Mouse (Mus musculus) stomach, embryonic 15.5 days (tissue): Measurements from ENCODE around the gene Rtn1. TPM values are rescaled to one million over a fixed set of nuclear protein-coding genes. Genes with fewer than 3 reads are reported as not detected.

Source experiments
- ATAC-seq: fragments of 200-750 bp; cut with Nextera tagmentation; 2 replicates; pipeline ENCODE4 v1.8.0; 2017; ENCODE audit warnings: low read depth, moderate number of reproducible peaks, moderate TSS enrichment; ENCODE audit not compliant: insufficient read depth, low FRiP score
- H3K27ac ChIP-seq: fragments of 300-500 bp; sonication (generic); 2 replicates; pipeline ENCODE4 v1.5.1; 2015; ENCODE audit warnings: mild to moderate bottlenecking, inconsistent platforms
- H3K27me3 ChIP-seq: fragments of 300-500 bp; sonication (generic); replicated peaks from 2 replicates; pipeline ENCODE4 v1.6.1; 2015; ENCODE audit warnings: inconsistent platforms
- H3K36me3 ChIP-seq: fragments of 300-500 bp; sonication (generic); 2 replicates; pipeline ENCODE4 v1.6.1; 2015; ENCODE audit warnings: inconsistent platforms
- H3K4me1 ChIP-seq: fragments of 300-500 bp; sonication (generic); 2 replicates; pipeline ENCODE4 v1.6.1; 2015; ENCODE audit warnings: inconsistent platforms
- H3K4me2 ChIP-seq: fragments of 300-500 bp; sonication (generic); 2 replicates; pipeline ENCODE4 v1.6.1; 2015; ENCODE audit warnings: mild to moderate bottlenecking, inconsistent platforms
- H3K4me3 ChIP-seq: fragments of 300-500 bp; sonication (generic); replicated peaks from 2 replicates; pipeline ENCODE4 v1.5.1; 2015; ENCODE audit warnings: inconsistent platforms
- H3K9ac ChIP-seq: fragments of 300-500 bp; sonication (generic); 2 replicates; pipeline ENCODE4 v1.6.1; 2015; ENCODE audit warnings: inconsistent platforms
- H3K9me3 ChIP-seq: fragments of 300-500 bp; sonication (generic); 2 replicates; pipeline ENCODE4 v1.6.1; 2016; ENCODE audit warnings: inconsistent platforms
- WGBS: fragments of 180-500 bp; shearing (Covaris S2); methylation state at CpG from one replicate; pipeline ENCODE4 v1.1.7; 2015; 5-methylcytosine and 5-hydroxymethylcytosine counted together
- polyA plus RNA-seq: library from polyadenylated mRNA; unstranded; fragments of >200 nt; fragmentation: Nextera tagmentation; extraction: Ambion mirVana; gene quantifications from 2 replicates; pipeline ENCODE4 v1.2.1, GENCODE M21; 2015

Gene Rtn1
- polyA plus RNA-seq, 1 experiment from 2014 or later = 69.8 TPM

DNA sequence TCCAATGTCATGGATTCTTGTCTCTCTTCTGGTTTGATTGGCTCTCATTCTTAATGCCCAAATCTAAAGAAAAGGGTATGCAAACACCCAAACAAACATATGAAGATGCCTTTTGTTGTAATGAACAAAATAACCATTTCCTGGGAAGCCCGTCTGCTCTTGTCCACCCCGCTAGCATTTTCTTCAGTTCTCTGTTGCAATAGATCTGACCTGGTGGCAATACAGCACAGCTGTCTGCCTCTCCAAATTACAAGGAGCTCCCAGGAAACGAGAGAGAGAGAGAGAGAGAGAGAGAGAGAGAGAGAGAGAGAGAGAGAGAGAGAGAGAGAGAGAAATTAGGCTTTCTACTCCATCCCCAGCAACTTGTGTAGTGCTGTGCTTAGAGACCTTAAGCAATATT, 42.1 kb downstream of the Rtn1 start:
- 48% methylated on average over 3 of the region's 3 CpGs for WGBS
- H3K9ac ChIP-seq = no peak overlapping the region
- no peaks in the 10 kb centered on the region for H3K4me1 ChIP-seq
- H3K27ac ChIP-seq = no peak overlapping the region
- ATAC-seq = no peak
- no peaks in the 10 kb centered on the region for H3K9me3 ChIP-seq
- no peak overlapping the region for H3K4me3 ChIP-seq
- no peak overlapping the region for H3K4me2 ChIP-seq
- no peaks in the 10 kb centered on the region for H3K36me3 ChIP-seq
- H3K27me3 ChIP-seq = no peaks in the 10 kb centered on the region

DNA sequence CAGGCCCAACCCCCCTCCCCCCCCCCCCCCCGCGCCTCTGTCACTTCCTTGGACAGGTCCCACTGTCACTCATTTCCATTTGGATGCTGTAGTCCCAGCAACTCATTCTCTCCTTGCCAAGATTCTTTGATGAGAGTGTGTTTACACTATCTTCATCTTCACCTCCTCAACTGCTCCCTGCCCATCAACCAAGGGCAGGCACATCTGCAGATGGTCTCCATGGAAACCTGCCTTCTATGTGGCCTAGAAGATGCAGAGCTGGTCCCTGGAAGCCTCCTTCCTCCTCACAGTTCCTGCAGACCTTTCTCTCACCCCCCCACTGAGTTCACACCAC, 42.8 kb downstream of the Rtn1 start:
- Histone ChIP-seq H3K4me3 (no peak overlapping the region), H3K9me3 (no peaks in the 10 kb centered on the region), H3K27ac (no peak overlapping the region), H3K27me3 (no peaks in the 10 kb centered on the region), H3K4me1 (no peaks in the 10 kb centered on the region), H3K36me3 (no peaks in the 10 kb centered on the region), H3K9ac (no peak overlapping the region), H3K4me2 (no peak overlapping the region)
- no peak for ATAC-seq
- WGBS = no CpG with 5 or more reads among the region's 2 CpGs

DNA sequence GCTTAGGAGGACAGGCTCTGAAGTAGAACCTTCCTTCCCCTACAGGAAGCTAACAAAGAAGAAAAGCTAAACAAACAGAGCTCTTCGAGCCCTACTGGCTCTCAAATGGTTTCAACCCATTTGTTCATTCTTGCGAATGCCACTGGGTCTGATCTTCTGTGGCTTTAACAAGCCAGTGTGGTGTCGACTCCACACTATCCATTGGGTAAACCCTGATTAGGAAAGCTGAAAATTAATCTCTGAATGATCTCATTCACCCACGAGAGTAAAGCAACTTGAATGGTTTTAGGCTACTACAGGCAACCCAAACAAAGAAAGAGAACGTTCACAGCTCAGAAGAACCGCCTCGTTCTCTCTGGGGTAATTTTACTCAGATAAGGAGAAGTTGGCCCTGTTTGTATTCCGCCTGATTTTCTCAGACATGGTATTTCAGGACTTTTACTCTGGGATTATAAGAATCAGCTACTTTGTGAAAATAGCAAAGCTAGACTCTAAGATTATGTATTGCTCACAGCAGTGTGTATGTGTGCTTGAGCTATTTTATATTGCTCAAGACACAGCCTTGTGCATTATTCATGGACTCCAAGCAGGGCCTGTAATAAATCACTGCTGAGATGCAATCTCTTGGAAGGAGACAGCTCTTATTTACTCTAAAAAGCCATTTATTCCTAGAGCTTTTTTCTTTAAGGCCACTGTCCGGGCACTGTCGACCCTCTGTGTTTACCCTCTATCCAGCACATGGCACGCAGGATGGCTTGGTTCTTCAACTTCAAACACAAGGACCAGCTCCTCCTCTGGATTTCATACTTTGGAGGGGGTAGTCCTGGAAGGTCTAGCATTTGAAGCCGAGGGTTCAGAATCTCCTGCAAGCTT, 43.4 kb downstream of the Rtn1 start:
- H3K9me3 ChIP-seq = no peaks in the 10 kb centered on the region
- ATAC-seq = no peak
- no peaks in the 10 kb centered on the region for H3K36me3 ChIP-seq
- no peak overlapping the region for H3K4me2 ChIP-seq
- no peaks in the 10 kb centered on the region for H3K4me1 ChIP-seq
- WGBS = 41% methylated on average over 12 of the region's 12 CpGs
- no peak overlapping the region for H3K4me3 ChIP-seq
- H3K27me3 ChIP-seq = no peaks in the 10 kb centered on the region
- H3K9ac ChIP-seq = no peak overlapping the region
- H3K27ac ChIP-seq = no peak overlapping the region

DNA sequence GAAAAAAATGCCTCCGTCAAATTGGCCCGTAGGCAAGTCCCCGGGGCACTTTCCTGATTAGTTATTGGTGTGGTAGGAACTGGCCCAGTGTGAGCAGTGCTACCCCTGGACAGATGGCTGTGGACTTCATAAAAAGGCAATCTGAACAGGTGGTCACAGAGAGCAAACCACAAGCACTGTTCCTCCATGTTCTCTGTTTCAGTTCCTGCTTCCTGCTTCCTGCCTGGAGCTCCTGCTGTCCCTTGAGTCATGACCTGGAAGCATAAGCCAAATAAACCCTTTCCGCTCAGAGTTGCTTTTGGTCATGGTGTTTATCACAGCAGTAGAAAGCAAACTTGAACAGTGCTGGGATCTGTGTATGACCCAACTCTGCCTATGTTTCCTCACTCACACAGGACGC, 44.3 kb downstream of the Rtn1 start:
- Histone ChIP-seq H3K27ac (no peak overlapping the region), H3K27me3 (no peaks in the 10 kb centered on the region), H3K4me3 (no peak overlapping the region), H3K36me3 (no peaks in the 10 kb centered on the region), H3K4me2 (no peak overlapping the region), H3K4me1 (no peaks in the 10 kb centered on the region), H3K9me3 (no peaks in the 10 kb centered on the region), H3K9ac (no peak overlapping the region)
- no peak for ATAC-seq
- 85% methylated on average over 5 of the region's 5 CpGs for WGBS

DNA sequence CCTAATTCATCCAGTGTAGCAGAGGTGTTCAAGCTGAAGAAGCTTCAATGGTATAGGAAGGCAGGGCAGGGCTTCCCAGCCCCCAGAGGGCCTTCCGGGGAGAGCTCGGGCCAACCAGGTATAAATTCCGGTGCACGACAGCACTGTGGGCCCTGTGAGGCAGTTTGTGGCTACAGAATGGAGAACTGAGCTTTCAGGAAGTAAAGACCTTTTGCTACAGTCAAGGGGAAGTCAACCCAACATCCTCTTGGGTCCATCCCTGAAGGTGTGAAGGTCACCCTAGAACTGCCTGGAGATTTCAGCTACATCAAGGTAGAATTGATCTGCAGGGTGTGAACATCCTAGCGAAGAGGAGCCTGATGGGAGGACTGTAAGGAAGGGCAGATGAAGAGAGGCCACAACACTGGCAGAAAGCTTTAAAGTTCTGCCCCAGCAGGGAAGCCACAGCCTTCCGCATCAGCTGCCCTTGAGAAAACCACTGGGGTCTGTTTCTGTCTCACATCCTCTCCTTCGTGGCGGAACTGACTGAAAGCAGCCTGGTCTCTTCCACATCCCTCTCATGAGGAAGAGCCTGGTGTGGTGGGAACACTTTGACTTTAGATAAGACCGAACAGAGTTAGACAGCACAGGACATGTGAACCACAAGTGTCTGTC, 47.0 kb downstream of the Rtn1 start:
- Histone ChIP-seq H3K27ac (no peak overlapping the region), H3K4me2 (no peak overlapping the region), H3K27me3 (no peaks in the 10 kb centered on the region), H3K4me1 (no peaks in the 10 kb centered on the region), H3K36me3 (no peaks in the 10 kb centered on the region), H3K9me3 (no peaks in the 10 kb centered on the region), H3K4me3 (no peak overlapping the region), H3K9ac (no peak overlapping the region)
- no peak for ATAC-seq
- WGBS = 64% methylated on average over 9 of the region's 9 CpGs

DNA sequence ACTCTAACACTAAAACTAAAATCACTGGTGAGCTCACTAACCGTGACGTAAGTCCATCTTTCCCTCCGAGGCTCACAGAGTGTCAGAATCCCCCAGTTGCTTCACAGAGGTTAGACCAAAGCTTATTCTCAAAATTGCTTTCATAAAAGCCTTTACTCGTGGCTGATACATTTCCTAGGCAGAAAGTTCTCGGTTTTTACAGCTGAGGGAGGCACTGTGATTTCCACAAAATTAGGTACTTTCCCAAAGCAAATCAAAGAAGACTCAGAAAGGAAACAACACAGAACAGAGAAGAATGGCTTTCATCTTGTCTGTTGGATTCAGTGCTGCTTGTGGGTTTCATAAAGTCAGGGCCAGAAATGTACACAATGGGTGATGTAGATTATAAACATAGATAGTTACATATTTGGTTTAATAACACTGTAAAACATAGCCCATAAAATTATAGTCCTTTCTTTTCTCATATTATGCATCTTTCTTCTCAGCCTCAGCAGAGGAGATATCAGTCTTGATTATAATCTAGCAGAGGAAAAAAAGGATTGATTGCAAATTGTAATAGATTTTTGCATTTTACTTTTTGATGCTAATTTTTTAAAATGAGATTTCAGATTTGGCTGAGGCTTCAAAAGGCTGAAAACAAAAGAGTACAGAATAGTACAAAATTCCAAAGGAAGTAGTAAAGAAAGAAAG, 47.8 kb downstream of the Rtn1 start:
- Histone ChIP-seq H3K36me3 (no peaks in the 10 kb centered on the region), H3K27ac (no peak overlapping the region), H3K27me3 (no peaks in the 10 kb centered on the region), H3K9ac (no peak overlapping the region), H3K4me3 (no peak overlapping the region), H3K9me3 (no peaks in the 10 kb centered on the region), H3K4me2 (no peak overlapping the region), H3K4me1 (no peaks in the 10 kb centered on the region)
- no peak for ATAC-seq
- 65% methylated on average over 5 of the region's 5 CpGs for WGBS

DNA sequence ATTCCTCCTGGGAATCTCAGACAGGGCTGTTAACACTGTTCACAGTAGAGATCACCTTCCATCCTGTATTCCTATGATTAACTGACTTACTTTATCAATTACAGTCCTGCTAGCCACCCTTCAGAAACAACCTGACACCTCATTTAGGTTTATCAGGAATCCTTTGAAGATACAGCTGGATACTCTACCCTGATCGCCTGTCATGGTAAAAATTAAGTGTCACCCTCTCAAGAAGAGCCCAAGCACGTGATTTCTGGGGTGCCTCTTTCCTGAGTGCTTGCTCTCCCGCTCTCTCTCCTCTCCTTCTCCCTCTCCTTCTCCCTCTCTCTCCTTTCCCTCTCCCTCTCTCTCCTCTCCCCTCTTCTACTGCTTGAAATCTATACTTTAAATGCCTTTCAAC, 49.0 kb downstream of the Rtn1 start:
- Histone ChIP-seq H3K4me2 (no peak overlapping the region), H3K27ac (no peak overlapping the region)
- 43% methylated on average over 3 of the region's 3 CpGs for WGBS

DNA sequence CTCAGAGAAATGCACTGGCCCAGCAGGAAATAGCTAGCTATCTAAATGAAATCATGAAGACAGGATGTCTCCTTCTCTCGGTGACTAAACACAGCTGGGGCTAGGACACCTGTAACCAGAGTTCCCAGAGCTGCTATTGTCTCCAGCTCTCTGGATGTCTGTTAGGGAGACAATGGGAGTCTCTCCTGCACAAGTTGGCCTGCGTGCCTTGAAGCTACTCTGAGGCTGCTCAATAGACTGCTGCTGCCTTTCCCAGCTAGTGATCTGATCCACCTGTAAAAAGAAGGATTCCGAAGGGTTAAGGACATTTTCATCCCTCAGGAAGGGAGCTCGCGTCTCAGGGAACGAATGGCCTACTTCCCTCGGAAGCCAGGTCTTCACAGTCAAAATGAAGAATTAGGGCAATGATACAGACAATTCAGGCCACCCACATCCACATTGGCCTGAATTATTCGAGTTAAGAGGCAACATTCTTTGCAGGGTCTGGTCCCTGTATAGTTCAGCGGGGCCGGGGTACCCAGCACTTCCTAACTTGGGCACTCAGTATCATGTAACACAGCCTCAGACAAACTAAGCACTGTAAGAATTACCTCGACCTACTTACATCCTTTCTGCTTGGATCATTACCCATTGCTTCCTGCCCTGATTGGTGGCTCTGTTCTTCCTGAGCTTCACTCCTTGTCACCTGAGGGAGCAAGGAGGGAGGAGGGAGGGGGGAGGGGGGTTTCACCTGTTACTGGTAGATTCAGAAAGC, 51.0 kb downstream of the Rtn1 start:
- 36% methylated on average over 11 of the region's 11 CpGs for WGBS
- Histone ChIP-seq H3K9ac (no peak overlapping the region), H3K27ac (no peak overlapping the region), H3K4me3 (no peak overlapping the region), H3K4me2 (no peak overlapping the region), H3K4me1 (no peaks in the 10 kb centered on the region), H3K27me3 (no peaks in the 10 kb centered on the region), H3K9me3 (no peaks in the 10 kb centered on the region), H3K36me3 (no peaks in the 10 kb centered on the region)
- ATAC-seq = no peak

More for the DNA sequence above, 49.0 kb downstream of the Rtn1 start:
- Histone ChIP-seq H3K4me1 (no peaks in the 10 kb centered on the region), H3K9me3 (no peaks in the 10 kb centered on the region), H3K9ac (no peak overlapping the region), H3K36me3 (no peaks in the 10 kb centered on the region), H3K27me3 (no peaks in the 10 kb centered on the region), H3K4me3 (no peak overlapping the region)
- no peak for ATAC-seq

DNA sequence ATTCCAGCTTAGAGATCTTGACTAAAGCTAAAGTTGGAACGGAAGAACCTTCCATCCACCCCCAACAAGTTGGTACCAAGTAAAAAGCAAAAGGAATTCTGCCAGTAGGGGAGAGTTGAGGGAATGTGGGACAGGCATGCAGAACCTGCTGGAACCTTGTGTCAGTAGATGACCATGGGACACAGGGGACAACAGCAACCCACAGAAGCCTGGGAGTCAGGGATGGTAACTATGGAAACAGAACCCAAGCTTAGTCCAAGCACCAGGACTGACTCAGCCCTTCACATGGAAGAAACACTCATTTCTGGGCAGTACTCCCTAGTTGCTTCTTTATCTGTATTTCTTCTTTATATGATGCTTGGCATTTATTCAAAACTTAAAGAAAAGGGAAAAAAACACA, 54.6 kb downstream of the Rtn1 start:
- no peaks in the 10 kb centered on the region for H3K36me3 ChIP-seq
- no peak for ATAC-seq
- H3K9me3 ChIP-seq = no peaks in the 10 kb centered on the region
- H3K4me3 ChIP-seq = no peak overlapping the region
- H3K27ac ChIP-seq = no peak overlapping the region
- no peak overlapping the region for H3K9ac ChIP-seq
- 85% methylated on average over 1 of the region's 1 CpGs for WGBS
- no peaks in the 10 kb centered on the region for H3K27me3 ChIP-seq
- H3K4me2 ChIP-seq = no peak overlapping the region
- no peaks in the 10 kb centered on the region for H3K4me1 ChIP-seq

DNA sequence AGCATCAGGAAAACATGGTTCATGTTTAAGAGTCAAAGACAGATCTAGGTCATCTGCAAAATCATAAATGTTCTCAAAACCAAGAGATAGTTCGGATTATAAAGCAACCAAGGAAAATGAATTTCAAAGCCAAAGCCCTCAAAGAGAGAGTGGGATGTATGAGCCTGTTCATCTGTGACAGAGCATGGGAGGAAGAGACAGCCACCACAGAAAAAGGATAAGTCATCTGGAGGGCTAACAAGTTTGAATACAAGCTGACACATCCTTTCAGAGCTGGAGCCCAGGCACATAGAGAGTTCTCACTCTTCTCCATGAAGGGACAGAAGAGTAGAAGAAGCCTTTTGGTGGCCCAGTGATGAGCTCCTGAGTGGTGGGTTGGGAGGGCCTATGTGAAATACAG, 55.3 kb downstream of the Rtn1 start:
- H3K9me3 ChIP-seq = no peaks in the 10 kb centered on the region
- H3K4me3 ChIP-seq = no peak overlapping the region
- no peak overlapping the region for H3K4me2 ChIP-seq
- ATAC-seq = no peak
- no peaks in the 10 kb centered on the region for H3K27me3 ChIP-seq
- WGBS = 87% methylated on average over 1 of the region's 1 CpGs
- no peak overlapping the region for H3K9ac ChIP-seq
- H3K27ac ChIP-seq = no peak overlapping the region
- H3K4me1 ChIP-seq = no peaks in the 10 kb centered on the region
- no peaks in the 10 kb centered on the region for H3K36me3 ChIP-seq

DNA sequence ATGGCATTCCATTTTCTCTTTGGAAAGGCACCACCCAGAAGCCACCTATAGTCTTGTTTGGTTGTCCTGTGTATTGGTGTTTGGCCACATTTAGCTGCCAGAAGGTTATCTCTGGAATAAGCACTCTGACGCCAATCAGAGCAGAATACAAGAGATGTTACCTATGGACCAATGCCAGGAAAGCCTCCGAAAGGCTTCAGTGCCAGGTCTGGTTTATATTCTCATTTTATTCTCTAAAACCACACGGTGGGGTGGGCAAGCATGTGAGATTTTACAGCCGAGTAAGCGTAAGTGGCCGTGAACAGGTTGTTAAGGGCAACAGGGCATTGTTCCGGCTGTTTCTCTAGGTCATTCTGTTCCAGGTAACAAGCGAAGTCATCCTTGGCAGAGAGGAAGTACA, 60.3 kb downstream of the Rtn1 start:
- 82% methylated on average over 8 of the region's 8 CpGs for WGBS
- no peaks in the 10 kb centered on the region for H3K9me3 ChIP-seq
- ATAC-seq = no peak
- no peaks in the 10 kb centered on the region for H3K36me3 ChIP-seq
- no peaks in the 10 kb centered on the region for H3K4me1 ChIP-seq
- no peak overlapping the region for H3K9ac ChIP-seq
- H3K27me3 ChIP-seq = no peaks in the 10 kb centered on the region
- H3K27ac ChIP-seq = no peak overlapping the region
- H3K4me2 ChIP-seq = no peak overlapping the region
- H3K4me3 ChIP-seq = no peak overlapping the region

DNA sequence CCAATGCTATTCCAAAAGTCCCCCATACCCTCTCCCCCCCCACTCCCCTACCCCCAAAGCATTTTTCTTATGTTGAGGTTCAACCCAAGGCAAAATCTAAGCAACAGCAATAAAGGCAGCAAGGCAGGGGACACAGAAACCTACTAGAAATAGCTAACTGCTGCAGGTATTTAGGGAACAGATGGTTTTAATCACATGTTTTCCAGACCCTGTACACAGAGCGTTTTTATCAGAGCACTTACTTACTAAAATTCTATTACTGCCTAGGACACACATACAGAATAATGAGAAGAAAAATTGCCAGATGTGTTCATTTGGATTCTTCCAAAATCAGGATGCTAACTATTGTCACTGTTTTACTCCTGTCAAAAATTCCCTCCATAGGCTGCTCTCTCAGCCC, 61.7 kb downstream of the Rtn1 start:
- Histone ChIP-seq H3K27ac (no peak overlapping the region), H3K27me3 (no peaks in the 10 kb centered on the region), H3K4me2 (no peak overlapping the region), H3K4me1 (no peaks in the 10 kb centered on the region), H3K9me3 (no peaks in the 10 kb centered on the region), H3K4me3 (no peak overlapping the region), H3K36me3 (no peaks in the 10 kb centered on the region), H3K9ac (no peak overlapping the region)
- 58% methylated on average over 1 of the region's 1 CpGs for WGBS
- ATAC-seq = no peak
